Mouse (Mus musculus) lung, embryonic 15.5 days (tissue): ENCODE results near the gene Cldn19. TPM values are rescaled to one million over a fixed set of nuclear protein-coding genes. Genes with fewer than 3 reads are reported as not detected.
A peak's percentile ranks its signal among the peaks of the same experiment; 100 is the strongest.

Experiments
- ATAC-seq: fragments of 200-750 bp; cut with Nextera tagmentation; 2 replicates; pipeline ENCODE4 v1.8.0; 2017; ENCODE audit warnings: moderate number of reproducible peaks, borderline replicate concordance; ENCODE audit not compliant: low FRiP score, low TSS enrichment; ENCODE audit errors: extremely low read depth
- H3K27ac ChIP-seq: fragments of 300-500 bp; sonication (generic); 2 replicates; pipeline ENCODE4 v1.5.1; 2015; ENCODE audit warnings: moderate library complexity, mild to moderate bottlenecking, inconsistent platforms
- H3K27me3 ChIP-seq: fragments of 300-500 bp; sonication (generic); 2 replicates; pipeline ENCODE4 v1.6.1; 2015; ENCODE audit warnings: inconsistent platforms
- H3K36me3 ChIP-seq: fragments of 300-500 bp; sonication (generic); 2 replicates; pipeline ENCODE4 v1.6.1; 2015; ENCODE audit warnings: inconsistent platforms
- H3K4me1 ChIP-seq: fragments of 300-500 bp; sonication (generic); 2 replicates; pipeline ENCODE4 v1.6.1; 2015; ENCODE audit warnings: inconsistent platforms
- H3K4me2 ChIP-seq: fragments of 300-500 bp; sonication (generic); 2 replicates; pipeline ENCODE4 v1.6.1; 2015; ENCODE audit warnings: inconsistent platforms, mild to moderate bottlenecking, moderate library complexity
- H3K4me3 ChIP-seq: fragments of 300-500 bp; sonication (generic); 2 replicates; pipeline ENCODE4 v1.5.1; 2015; ENCODE audit warnings: mild to moderate bottlenecking, inconsistent platforms
- H3K9ac ChIP-seq: fragments of 300-500 bp; sonication (generic); 2 replicates; pipeline ENCODE4 v1.6.1; 2015; ENCODE audit warnings: inconsistent platforms
- H3K9me3 ChIP-seq: fragments of 300-500 bp; sonication (generic); 2 replicates; pipeline ENCODE4 v1.6.1; 2016; ENCODE audit warnings: inconsistent platforms
- WGBS: fragments of 180-500 bp; shearing (Covaris S2); methylation state at CpG from one replicate; pipeline ENCODE4 v1.1.7; 2015; 5-methylcytosine and 5-hydroxymethylcytosine counted together
- polyA plus RNA-seq: library from polyadenylated mRNA; unstranded; fragments of >200 nt; fragmentation: Nextera tagmentation; extraction: Ambion mirVana; gene quantifications from 2 replicates; pipeline ENCODE4 v1.2.1, GENCODE M21; 2015

Gene Cldn19
- polyA plus RNA-seq, 1 experiment from 2014 or later: not detected

GRCm38 (mm10) chr4:119239181-119239682, 16.0 kb upstream of the Cldn19 start:
- no peaks in the 10 kb centered on the region for H3K9me3 ChIP-seq
- peak overlapping the region; percentile 6; the same call in 1 of the 2 replicates for H3K9ac ChIP-seq
- no peak overlapping the region for H3K27ac ChIP-seq
- H3K27me3 ChIP-seq: no peaks in the 10 kb centered on the region
- peak overlapping the region; percentile 21; the same call in 1 of the 2 replicates for H3K4me2 ChIP-seq
- H3K4me1 ChIP-seq: peaks cover 7% of the 10 kb centered on the region
- peaks cover 17% of the 10 kb centered on the region; the same call in 1 of the 2 replicates for H3K36me3 ChIP-seq
- WGBS: 32% methylated on average over 12 of the region's 12 CpGs
- H3K4me3 ChIP-seq: no peak overlapping the region
- ATAC-seq: peak; percentile 29; the same call in 1 of the 2 replicates

- H3K27ac ChIP-seq: no peak overlapping the region
- no peak overlapping the region for H3K9ac ChIP-seq
- WGBS: 84% methylated on average over 14 of the region's 14 CpGs
- no peaks in the 10 kb centered on the region for H3K27me3 ChIP-seq
- H3K36me3 ChIP-seq: peaks cover 18% of the 10 kb centered on the region; the same call in 1 of the 2 replicates
- no peaks in the 10 kb centered on the region for H3K9me3 ChIP-seq
- no peak for ATAC-seq
- H3K4me2 ChIP-seq: no peak overlapping the region
- H3K4me3 ChIP-seq: no peak overlapping the region
- peaks cover 18% of the 10 kb centered on the region for H3K4me1 ChIP-seq
These were observed 13.6 kb upstream of the Cldn19 start for GRCm38 (mm10) chr4:119241664-119242063.

- H3K4me3 ChIP-seq: no peak overlapping the region
- H3K36me3 ChIP-seq: peaks cover 17% of the 10 kb centered on the region; the same call in 1 of the 2 replicates
- no peak for ATAC-seq
- no peak overlapping the region for H3K27ac ChIP-seq
- H3K4me2 ChIP-seq: no peak overlapping the region
- WGBS: 88% methylated on average over 12 of the region's 12 CpGs
- peaks cover 19% of the 10 kb centered on the region for H3K4me1 ChIP-seq
- no peak overlapping the region for H3K9ac ChIP-seq
- no peaks in the 10 kb centered on the region for H3K27me3 ChIP-seq
- no peaks in the 10 kb centered on the region for H3K9me3 ChIP-seq
These were observed 12.6 kb upstream of the Cldn19 start for GRCm38 (mm10) chr4:119242571-119242970.

- no peak overlapping the region for H3K4me2 ChIP-seq
- H3K4me1 ChIP-seq: peaks cover 25% of the 10 kb centered on the region
- H3K27ac ChIP-seq: no peak overlapping the region
- no peaks in the 10 kb centered on the region for H3K27me3 ChIP-seq
- no peaks in the 10 kb centered on the region for H3K9me3 ChIP-seq
- ATAC-seq: no peak
- H3K4me3 ChIP-seq: no peak overlapping the region
- no peak overlapping the region for H3K9ac ChIP-seq
- WGBS: 63% methylated on average over 22 of the region's 22 CpGs
- H3K36me3 ChIP-seq: peaks cover 15% of the 10 kb centered on the region; the same call in 1 of the 2 replicates
These were observed 10.6 kb upstream of the Cldn19 start for GRCm38 (mm10) chr4:119244468-119245240.

- peak; percentile 21; the same call in 1 of the 2 replicates for ATAC-seq
- Histone ChIP-seq H3K9ac (no peak overlapping the region), H3K27ac (peak overlapping the region; percentile 25), H3K4me3 (no peak overlapping the region), H3K9me3 (no peaks in the 10 kb centered on the region), H3K27me3 (no peaks in the 10 kb centered on the region), H3K4me2 (no peak overlapping the region), H3K4me1 (peaks cover 25% of the 10 kb centered on the region), H3K36me3 (peaks cover 15% of the 10 kb centered on the region; the same call in 1 of the 2 replicates)
- WGBS: 37% methylated on average over 7 of the region's 7 CpGs
These were observed 9.7 kb upstream of the Cldn19 start for GRCm38 (mm10) chr4:119245556-119245955.

- Histone ChIP-seq H3K9ac (no peak overlapping the region), H3K27ac (0 out of 2 replicates have a peak overlapping the region, but pooled peaks have one; percentile 25), H3K27me3 (no peaks in the 10 kb centered on the region), H3K4me1 (peaks cover 25% of the 10 kb centered on the region), H3K4me3 (no peak overlapping the region), H3K4me2 (no peak overlapping the region), H3K9me3 (no peaks in the 10 kb centered on the region), H3K36me3 (peaks cover 15% of the 10 kb centered on the region; the same call in 1 of the 2 replicates)
- no peak for ATAC-seq
- 87% methylated on average over 9 of the region's 9 CpGs for WGBS
These were observed 9.3 kb upstream of the Cldn19 start for GRCm38 (mm10) chr4:119245961-119246360.

- H3K27me3 ChIP-seq: no peaks in the 10 kb centered on the region
These were observed 8.5 kb upstream of the Cldn19 start for GRCm38 (mm10) chr4:119246688-119247225.

GRCm38 (mm10) chr4:119247462-119248235, 7.6 kb upstream of the Cldn19 start:
- Histone ChIP-seq H3K27me3 (no peaks in the 10 kb centered on the region), H3K4me1 (peaks cover 30% of the 10 kb centered on the region), H3K4me2 (no peak overlapping the region), H3K36me3 (peaks cover 9% of the 10 kb centered on the region; the same call in 1 of the 2 replicates), H3K9me3 (no peaks in the 10 kb centered on the region), H3K4me3 (no peak overlapping the region), H3K27ac (peak overlapping the region; percentile 46), H3K9ac (no peak overlapping the region)
- ATAC-seq: peak; percentile 52
- WGBS: 37% methylated on average over 13 of the region's 13 CpGs

More at GRCm38 (mm10) chr4:119246688-119247225, 8.5 kb upstream of the Cldn19 start:
- H3K4me2 ChIP-seq: no peak overlapping the region
- no peak overlapping the region for H3K27ac ChIP-seq
- H3K4me1 ChIP-seq: peaks cover 25% of the 10 kb centered on the region
- WGBS: 65% methylated on average over 14 of the region's 14 CpGs
- H3K4me3 ChIP-seq: no peak overlapping the region
- H3K9ac ChIP-seq: no peak overlapping the region
- H3K36me3 ChIP-seq: peaks cover 15% of the 10 kb centered on the region; the same call in 1 of the 2 replicates
- H3K9me3 ChIP-seq: no peaks in the 10 kb centered on the region
- ATAC-seq: no peak

GRCm38 (mm10) chr4:119248407-119248965, 6.7 kb upstream of the Cldn19 start:
- H3K4me2 ChIP-seq: no peak overlapping the region
- peaks cover 9% of the 10 kb centered on the region; the same call in 1 of the 2 replicates for H3K36me3 ChIP-seq
- H3K4me1 ChIP-seq: peaks cover 30% of the 10 kb centered on the region
- H3K9me3 ChIP-seq: no peaks in the 10 kb centered on the region
- 63% methylated on average over 11 of the region's 11 CpGs for WGBS
- H3K4me3 ChIP-seq: no peak overlapping the region
- H3K27ac ChIP-seq: peak overlapping the region; percentile 46
- ATAC-seq: no peak
- no peaks in the 10 kb centered on the region for H3K27me3 ChIP-seq
- no peak overlapping the region for H3K9ac ChIP-seq

- H3K9ac ChIP-seq: no peak overlapping the region
- no peak for ATAC-seq
- no peaks in the 10 kb centered on the region for H3K27me3 ChIP-seq
- peaks cover 3% of the 10 kb centered on the region; the same call in 1 of the 2 replicates for H3K36me3 ChIP-seq
- H3K4me2 ChIP-seq: no peak overlapping the region
- 38% methylated on average over 7 of the region's 7 CpGs for WGBS
- H3K9me3 ChIP-seq: no peaks in the 10 kb centered on the region
- no peak overlapping the region for H3K4me3 ChIP-seq
- no peak overlapping the region for H3K27ac ChIP-seq
- peaks cover 25% of the 10 kb centered on the region for H3K4me1 ChIP-seq
These were observed 3.0 kb upstream of the Cldn19 start for GRCm38 (mm10) chr4:119252025-119252808.
